Mouse (Mus musculus): ENCODE data around the gene Six2. TPM values are rescaled to one million over a fixed set of nuclear protein-coding genes. Genes with fewer than 3 reads are reported as not detected.

Six2 gene
- polyA plus RNA-seq, 2 experiments, result 0.04 TPM; not detected in 1

- DNase-seq (ENCODE audit: low read depth in 3 of 3, low spot score in 3 of 3) (no peak), ATAC-seq (ENCODE audit: insufficient read depth) (no peak)
- Histone ChIP-seq H3K4me3 (ENCODE audit: insufficient read depth in 1 of 2, low read depth in 2 of 2, low read length in 2 of 2) (no peak overlapping the region), H3K27me3 (ENCODE audit: control insufficient read depth, insufficient read depth, low read length) (peaks cover 100% of the 10 kb centered on the region), H3K4me2 (ENCODE audit: low read depth) (no peak overlapping the region), H3K9ac (replicated peaks) (no peak overlapping the region), H3K4me1 (replicated peaks; ENCODE audit: control insufficient read depth in 2 of 2, insufficient read depth in 2 of 2, low read length in 1 of 2) (no peaks in the 10 kb centered on the region), H3K27ac (no peak overlapping the region), H3K36me3 (replicated peaks; ENCODE audit: control insufficient read depth, insufficient read depth, low read depth) (no peaks in the 10 kb centered on the region), H3K9me3 (ENCODE audit: control insufficient read depth, low read length) (no peaks in the 10 kb centered on the region)
- TF ChIP-seq CTCF (IDR thresholded peaks at IDR 0.05; ENCODE audit: low read depth), result no peak
- TF ChIP-seq EP300 (IDR thresholded peaks at IDR 0.05; ENCODE audit: low read depth), result no peak
- WGBS (ENCODE audit: insufficient replicate concordance), result under 1% methylated on average over 17 of the region's 17 CpGs
Observed at GRCm38 (mm10) chr17:85683984-85684307, 4.1 kb downstream of the Six2 start.

GRCm38 (mm10) chr17:85683111-85683983, 4.7 kb downstream of the Six2 start:
- Histone ChIP-seq H3K27me3 (ENCODE audit: control insufficient read depth, insufficient read depth, low read length) (peaks cover 98% of the 10 kb centered on the region), H3K4me3 (ENCODE audit: insufficient read depth in 1 of 2, low read depth in 2 of 2, low read length in 2 of 2) (no peak overlapping the region)

GRCm38 (mm10) chr17:85682181-85682710, 5.8 kb downstream of the Six2 start:
- Histone ChIP-seq H3K4me2 (ENCODE audit: low read depth) (no peak overlapping the region), H3K9ac (replicated peaks) (no peak overlapping the region), H3K4me3 (ENCODE audit: insufficient read depth in 1 of 2, low read depth in 2 of 2, low read length in 2 of 2) (no peak overlapping the region), H3K9me3 (ENCODE audit: control insufficient read depth, low read length) (no peaks in the 10 kb centered on the region), H3K27ac (no peak overlapping the region), H3K4me1 (replicated peaks; ENCODE audit: control insufficient read depth in 2 of 2, insufficient read depth in 2 of 2, low read length in 1 of 2) (no peaks in the 10 kb centered on the region), H3K27me3 (ENCODE audit: control insufficient read depth, insufficient read depth, low read length) (peaks cover 91% of the 10 kb centered on the region), H3K36me3 (replicated peaks; ENCODE audit: control insufficient read depth, insufficient read depth, low read depth) (no peaks in the 10 kb centered on the region)
- 10% methylated on average over 7 of the region's 7 CpGs for WGBS (ENCODE audit: insufficient replicate concordance)
- no peak for DNase-seq (ENCODE audit: low read depth in 3 of 3, low spot score in 3 of 3)
- TF ChIP-seq EP300 (IDR thresholded peaks at IDR 0.05; ENCODE audit: low read depth), result no peak
- no peak for TF ChIP-seq CTCF (IDR thresholded peaks at IDR 0.05; ENCODE audit: low read depth)
- no peak for ATAC-seq (ENCODE audit: insufficient read depth)

More at GRCm38 (mm10) chr17:85683111-85683983, 4.7 kb downstream of the Six2 start:
- WGBS (ENCODE audit: insufficient replicate concordance), result 3% methylated on average over 25 of the region's 25 CpGs
- H3K4me1 ChIP-seq (replicated peaks; ENCODE audit: control insufficient read depth in 2 of 2, insufficient read depth in 2 of 2, low read length in 1 of 2), result no peaks in the 10 kb centered on the region
- no peaks in the 10 kb centered on the region for H3K36me3 ChIP-seq (replicated peaks; ENCODE audit: control insufficient read depth, insufficient read depth, low read depth)
- no peaks in the 10 kb centered on the region for H3K9me3 ChIP-seq (ENCODE audit: control insufficient read depth, low read length)
- DNase-seq (ENCODE audit: low read depth in 3 of 3, low spot score in 3 of 3), result no peak
- no peak overlapping the region for H3K4me2 ChIP-seq (ENCODE audit: low read depth)
- no peak overlapping the region for H3K27ac ChIP-seq
- ATAC-seq (ENCODE audit: insufficient read depth), result no peak
- TF ChIP-seq CTCF (IDR thresholded peaks at IDR 0.05; ENCODE audit: low read depth) (no peak), EP300 (IDR thresholded peaks at IDR 0.05; ENCODE audit: low read depth) (no peak)
- no peak overlapping the region for H3K9ac ChIP-seq (replicated peaks)

- no peak for ATAC-seq (ENCODE audit: insufficient read depth)
- Histone ChIP-seq H3K36me3 (replicated peaks; ENCODE audit: control insufficient read depth, insufficient read depth, low read depth) (no peaks in the 10 kb centered on the region), H3K9me3 (ENCODE audit: control insufficient read depth, low read length) (no peaks in the 10 kb centered on the region), H3K4me3 (ENCODE audit: insufficient read depth in 1 of 2, low read depth in 2 of 2, low read length in 2 of 2) (no peak overlapping the region), H3K27me3 (ENCODE audit: control insufficient read depth, insufficient read depth, low read length) (peaks cover 87% of the 10 kb centered on the region), H3K4me1 (replicated peaks; ENCODE audit: control insufficient read depth in 2 of 2, insufficient read depth in 2 of 2, low read length in 1 of 2) (no peaks in the 10 kb centered on the region), H3K4me2 (ENCODE audit: low read depth) (no peak overlapping the region), H3K9ac (replicated peaks) (no peak overlapping the region), H3K27ac (no peak overlapping the region)
- 11% methylated on average over 6 of the region's 6 CpGs for WGBS (ENCODE audit: insufficient replicate concordance)
- DNase-seq (ENCODE audit: low read depth in 3 of 3, low spot score in 3 of 3), result no peak
- TF ChIP-seq CTCF (IDR thresholded peaks at IDR 0.05; ENCODE audit: low read depth) (no peak), EP300 (IDR thresholded peaks at IDR 0.05; ENCODE audit: low read depth) (no peak)
Observed at GRCm38 (mm10) chr17:85681741-85682140, 6.3 kb downstream of the Six2 start.

GRCm38 (mm10) chr17:85680851-85681550, 7.1 kb downstream of the Six2 start:
- Histone ChIP-seq H3K4me2 (ENCODE audit: low read depth) (no peak overlapping the region), H3K4me3 (ENCODE audit: insufficient read depth in 1 of 2, low read depth in 2 of 2, low read length in 2 of 2) (no peak overlapping the region), H3K4me1 (replicated peaks; ENCODE audit: control insufficient read depth in 2 of 2, insufficient read depth in 2 of 2, low read length in 1 of 2) (no peaks in the 10 kb centered on the region), H3K36me3 (replicated peaks; ENCODE audit: control insufficient read depth, insufficient read depth, low read depth) (no peaks in the 10 kb centered on the region), H3K27ac (no peak overlapping the region), H3K9me3 (ENCODE audit: control insufficient read depth, low read length) (no peaks in the 10 kb centered on the region), H3K27me3 (ENCODE audit: control insufficient read depth, insufficient read depth, low read length) (peaks cover 81% of the 10 kb centered on the region), H3K9ac (replicated peaks) (no peak overlapping the region)
- ATAC-seq (ENCODE audit: insufficient read depth), result no peak
- TF ChIP-seq EP300 (IDR thresholded peaks at IDR 0.05; ENCODE audit: low read depth), result no peak
- TF ChIP-seq CTCF (IDR thresholded peaks at IDR 0.05; ENCODE audit: low read depth), result no peak
- WGBS (ENCODE audit: insufficient replicate concordance), result 4% methylated on average over 19 of the region's 19 CpGs
- DNase-seq (ENCODE audit: low read depth in 3 of 3, low spot score in 3 of 3), result no peak
